Mouse (Mus musculus): ENCODE data around the gene Rexo5.

The Rexo5 gene

DNA sequence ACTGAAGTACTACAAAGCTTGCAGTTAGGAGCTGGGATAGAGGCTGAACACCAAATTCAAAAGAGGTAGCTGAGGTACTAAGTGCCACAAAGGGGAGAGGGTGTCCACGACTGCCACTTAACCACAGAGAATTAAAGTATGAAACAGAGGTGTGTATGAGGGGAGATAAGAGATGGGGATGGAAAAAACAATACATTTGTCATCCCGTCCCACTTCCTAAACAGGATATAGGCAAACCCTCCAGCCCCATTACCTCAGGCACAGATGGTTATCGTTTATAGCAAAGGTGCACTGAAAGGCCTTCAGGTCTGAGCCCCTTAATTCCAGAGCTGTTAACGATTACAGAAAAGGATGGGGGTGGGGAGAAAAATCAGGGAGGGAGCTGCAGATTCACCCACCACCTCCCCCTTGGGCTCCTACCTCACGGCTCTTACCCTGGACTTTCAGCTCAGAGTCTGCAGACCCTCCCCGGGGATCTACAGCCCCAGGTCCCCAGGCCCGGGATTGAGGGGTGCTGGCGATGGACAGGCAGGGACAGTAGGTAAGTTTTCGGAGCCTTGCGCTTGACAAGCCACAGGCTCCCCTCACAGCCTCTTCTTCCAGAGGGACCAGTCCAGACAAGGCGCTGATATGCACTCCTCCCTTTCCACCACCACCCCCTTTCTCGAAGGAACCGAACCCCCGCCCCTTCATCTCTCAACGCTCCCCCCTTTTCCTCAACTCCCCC lies 101.2 kb downstream of the Rexo5 start:
- peak; percentile 5 for DNase-seq

DNA sequence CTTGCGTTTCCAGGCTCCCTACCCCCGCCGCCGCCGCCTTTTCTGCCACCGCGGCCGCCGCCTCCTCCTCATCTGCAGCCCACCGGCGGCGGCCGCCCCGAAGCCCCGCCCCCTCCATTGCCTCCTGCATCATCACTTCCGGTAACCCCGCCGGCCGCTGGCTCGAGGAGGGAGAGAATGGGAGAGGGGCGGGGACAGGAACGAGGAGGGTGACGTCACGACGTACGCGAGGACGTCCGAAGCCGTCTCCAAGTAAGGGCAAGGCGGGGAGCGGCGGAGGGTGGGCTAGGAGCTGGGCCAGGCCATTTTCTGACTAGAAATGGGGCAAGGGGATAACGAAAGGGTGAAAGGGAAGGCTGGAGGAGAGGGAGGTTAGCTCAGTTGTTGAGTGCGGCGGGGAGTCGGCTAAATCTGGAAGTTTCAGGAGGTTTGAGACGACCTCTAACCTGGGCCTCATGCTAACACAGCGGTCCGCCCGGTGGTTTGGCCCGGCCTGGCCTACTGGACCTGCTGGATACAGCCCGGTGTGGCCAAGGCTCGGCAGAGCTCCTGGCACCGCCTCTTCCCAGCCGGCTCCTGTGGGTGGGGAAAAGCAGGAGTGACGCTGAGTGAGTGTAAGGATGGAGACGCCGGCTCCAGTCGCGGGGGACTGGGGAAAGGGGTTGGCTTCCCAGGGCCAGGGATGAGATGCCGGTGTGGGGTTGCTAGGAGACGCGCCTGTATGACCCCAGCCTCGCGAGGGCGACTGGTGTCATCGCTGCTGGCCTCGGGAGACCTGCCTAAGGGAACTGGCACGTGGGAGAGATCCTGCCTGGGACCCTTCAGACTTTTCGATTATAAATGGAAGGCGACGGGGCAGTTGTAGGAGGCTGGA lies 102.1 kb downstream of the Rexo5 start, which contains the start of the genes Lyrm1 and Dcun1d3:
TSS of gene Lyrm1 (plus strand) at position 223 of the 874 bp plus-strand sequence.
TSS of gene Dcun1d3 (minus strand) at position 660 of the 874 bp plus-strand sequence.
- peak; percentile 96 for DNase-seq

DNA sequence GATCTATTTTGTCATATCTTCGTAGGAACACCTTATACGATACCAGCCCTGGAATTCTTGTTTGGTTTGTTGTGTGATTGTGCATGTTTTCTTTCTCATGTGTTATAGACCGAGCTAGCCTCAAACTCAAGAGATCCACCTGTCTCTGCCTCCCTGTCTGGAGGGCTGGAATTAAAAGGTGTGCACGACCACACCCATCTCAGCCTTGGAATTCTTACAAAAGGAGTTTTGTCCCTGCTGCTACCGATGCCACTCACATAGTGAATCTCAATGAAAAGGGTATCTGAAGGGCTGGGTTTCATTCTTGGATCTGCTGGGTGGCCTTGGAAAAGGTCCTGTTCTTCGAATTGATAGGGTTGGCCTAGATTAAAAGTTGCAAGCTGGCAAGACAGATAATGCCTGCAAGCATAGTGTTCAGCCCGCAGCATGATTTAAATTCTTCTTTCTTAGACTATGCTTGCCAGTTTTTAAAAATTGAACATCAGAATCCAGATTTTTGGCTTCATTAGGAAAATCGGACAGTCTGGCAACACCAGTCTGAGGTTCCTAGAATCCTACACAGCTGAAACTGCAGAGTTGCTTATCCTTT lies 103.8 kb downstream of the Rexo5 start:
- no peak for DNase-seq

DNA sequence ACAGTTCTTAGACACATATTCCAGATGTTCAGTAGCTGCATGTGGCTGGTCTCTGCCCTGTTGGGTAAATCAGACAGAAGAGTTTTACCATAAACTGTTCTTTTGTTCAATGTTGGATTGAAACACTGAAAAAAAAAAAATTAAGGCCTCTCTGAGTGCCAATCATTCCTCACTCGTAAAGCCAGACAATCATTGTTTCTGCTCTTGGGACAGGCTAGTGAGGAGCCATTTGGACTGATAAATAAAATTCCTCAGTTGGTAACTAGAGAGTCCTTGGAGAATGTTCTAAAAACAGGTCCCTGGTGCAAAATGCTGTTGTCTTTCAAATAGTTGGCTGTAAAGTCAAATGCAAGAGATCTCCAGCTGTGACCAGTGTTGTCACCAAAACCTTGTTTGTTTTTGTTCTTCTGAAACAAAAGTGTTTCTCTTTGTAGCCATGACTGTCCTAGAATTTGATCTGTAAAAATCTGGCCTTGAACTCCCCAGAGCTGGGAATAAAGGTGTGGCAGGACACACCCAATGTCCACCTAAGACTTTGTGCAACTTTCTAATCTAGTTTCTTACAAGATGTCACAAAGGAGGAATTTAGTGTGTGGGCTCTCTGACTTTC lies 104.5 kb downstream of the Rexo5 start:
- no peak for DNase-seq

All from right cerebral cortex, postnatal 25 days (tissue).